ENCODE assay signal across 9 mouse cellular contexts in genomic region chr2:117438586-117439371, GRCm38 (mm10).
DNase-seq lines count a peak whose midpoint lies in the region; ATAC-seq and TF ChIP-seq lines count a peak whose summit lies in the region.
"Had no signal": no experiment of that assay in that cellular context is flagged by ENCODE, and none has a peak within 500 bp of the region (broad histone marks: within the 10 kb centered on the region; RNA-seq: fewer than 3 reads in every experiment).

No protein-coding gene starts in this region.

- H3K36me3 ChIP-seq in E14TG2a.4 (ENCODE audit: insufficient read depth, low read length) = no peaks in the 10 kb centered on the region
- H3K36me3 ChIP-seq in embryonic facial prominence, embryonic 11.5 days (replicated peaks; ENCODE audit: control insufficient read depth, insufficient read depth, low read depth, low read length) = no peaks in the 10 kb centered on the region
- no peaks in the 10 kb centered on the region for H3K36me3 ChIP-seq in lung, embryonic 14.5 days (ENCODE audit: insufficient read depth)
- H3K36me3 ChIP-seq: heart, embryonic 15.5 days had no signal

- no peaks in the 10 kb centered on the region for H3K27me3 ChIP-seq in E14TG2a.4 (ENCODE audit: insufficient read depth, low read length)
- no peaks in the 10 kb centered on the region for H3K27me3 ChIP-seq in embryonic facial prominence, embryonic 11.5 days (ENCODE audit: control insufficient read depth, insufficient read depth, low read length)
- no peaks in the 10 kb centered on the region for H3K27me3 ChIP-seq in lung, embryonic 14.5 days (ENCODE audit: insufficient read depth, low read length)
- H3K27me3 ChIP-seq: heart, embryonic 15.5 days had no signal

- ATAC-seq in embryonic facial prominence, embryonic 11.5 days (replicated peaks; ENCODE audit: insufficient number of reproducible peaks, low FRiP score, low TSS enrichment, low read depth) = peak; percentile 50
- ATAC-seq in lung, embryonic 14.5 days (ENCODE audit: insufficient read depth) = peak; percentile 66

- no peak overlapping the region for H3K9ac ChIP-seq in embryonic facial prominence, embryonic 11.5 days (replicated peaks; ENCODE audit: low read length)
- no peak overlapping the region for H3K9ac ChIP-seq in lung, embryonic 14.5 days
- H3K9ac ChIP-seq: heart, embryonic 15.5 days had no signal

- H3K9me3 ChIP-seq in E14TG2a.4 (ENCODE audit: low read length) = no peaks in the 10 kb centered on the region
- H3K9me3 ChIP-seq in embryonic facial prominence, embryonic 11.5 days (replicated peaks; ENCODE audit: control insufficient read depth, low read length) = no peaks in the 10 kb centered on the region
- no peaks in the 10 kb centered on the region for H3K9me3 ChIP-seq in lung, embryonic 14.5 days (ENCODE audit: low read depth, low read length)
- H3K9me3 ChIP-seq: heart, embryonic 15.5 days had no signal

- H3K4me1 ChIP-seq in E14TG2a.4 (replicated peaks; ENCODE audit: low read depth, low read length) = no peaks in the 10 kb centered on the region
- no peaks in the 10 kb centered on the region for H3K4me1 ChIP-seq in embryonic facial prominence, embryonic 11.5 days (ENCODE audit: control insufficient read depth, insufficient read depth, low read length)
- H3K4me1 ChIP-seq in lung, embryonic 14.5 days (ENCODE audit: insufficient read depth) = no peaks in the 10 kb centered on the region

- H3K4me3 ChIP-seq in E14TG2a.4 (replicated peaks; ENCODE audit: low read length) = no peak overlapping the region
- H3K4me3 ChIP-seq in embryonic facial prominence, embryonic 11.5 days (ENCODE audit: low read depth, low read length) = no peak overlapping the region
- no peak overlapping the region for H3K4me3 ChIP-seq in lung, embryonic 14.5 days (ENCODE audit: low read depth, low read length)
- H3K4me3 ChIP-seq: heart, embryonic 15.5 days had no signal

- no peak overlapping the region for H3K4me2 ChIP-seq in embryonic facial prominence, embryonic 11.5 days (ENCODE audit: low read depth, low read length)
- no peak overlapping the region for H3K4me2 ChIP-seq in lung, embryonic 14.5 days
- H3K4me2 ChIP-seq: heart, embryonic 15.5 days had no signal

- peak; percentile 74 to 77 for DNase-seq in adrenal gland, postnatal 36 days
- DNase-seq in embryonic facial prominence, embryonic 11.5 days (ENCODE audit: low spot score) = peak; percentile 78
- DNase-seq in heart, postnatal 4 days = peak; percentile 80
- peak; percentile 82 for DNase-seq in layer of hippocampus, adult 11-12 months (ENCODE audit: low spot score)
- peak; percentile 85 for DNase-seq in lung, embryonic 14.5 days
- DNase-seq in ovary, postnatal 14 days (ENCODE audit: low spot score) = peak; percentile 48
- peak; percentile 86 for DNase-seq in thymus, postnatal 0 days (ENCODE audit: low spot score)

- WGBS in embryonic facial prominence, embryonic 11.5 days = 70% methylated on average over 8 of the region's 8 CpGs
- 64% methylated on average over 8 of the region's 8 CpGs for WGBS in lung, embryonic 14.5 days

- H3K27ac ChIP-seq in embryonic facial prominence, embryonic 11.5 days (replicated peaks; ENCODE audit: low read depth, low read length) = no peak overlapping the region
- H3K27ac ChIP-seq in lung, embryonic 14.5 days (ENCODE audit: low read depth) = no peak overlapping the region
- H3K27ac ChIP-seq: heart, embryonic 15.5 days had no signal

- TF ChIP-seq CTCF in E14TG2a.4 (conservative IDR thresholded peaks at IDR 0.05; ENCODE audit: low read length) = peak; percentile 87
- TF ChIP-seq CTCF in lung, embryonic 14.5 days (IDR thresholded peaks at IDR 0.05; ENCODE audit: low read depth) = peak; percentile 96
